Mouse (Mus musculus) small intestine, adult 2 months (tissue): ENCODE measurements at regions not wholly inside any gene's neighbourhood (a gene's known extent, or its start where the extent isn't known, plus 50 kb on each side); places are given as distances from the start of the nearest gene placed in this dataset.

ENCODE experiments used
- CTCF ChIP-seq: fragments of 200-500 bp; IDR thresholded peaks from 2 replicates; pipeline ENCODE4 v1.5.1; 2012; ENCODE audit warnings: low read depth, mild to moderate bottlenecking, control low read depth, inconsistent platforms, low read length, moderate library complexity, mixed read lengths; ENCODE audit not compliant: insufficient replicate concordance, insufficient read length; ENCODE audit errors: extremely low read depth
- POLR2A ChIP-seq: fragments of 200-500 bp; IDR thresholded peaks from 2 replicates; pipeline ENCODE4 v1.6.1; 2012; ENCODE audit warnings: low read depth, mild to moderate bottlenecking, control low read depth, inconsistent platforms, low read length, moderate library complexity

DNA sequence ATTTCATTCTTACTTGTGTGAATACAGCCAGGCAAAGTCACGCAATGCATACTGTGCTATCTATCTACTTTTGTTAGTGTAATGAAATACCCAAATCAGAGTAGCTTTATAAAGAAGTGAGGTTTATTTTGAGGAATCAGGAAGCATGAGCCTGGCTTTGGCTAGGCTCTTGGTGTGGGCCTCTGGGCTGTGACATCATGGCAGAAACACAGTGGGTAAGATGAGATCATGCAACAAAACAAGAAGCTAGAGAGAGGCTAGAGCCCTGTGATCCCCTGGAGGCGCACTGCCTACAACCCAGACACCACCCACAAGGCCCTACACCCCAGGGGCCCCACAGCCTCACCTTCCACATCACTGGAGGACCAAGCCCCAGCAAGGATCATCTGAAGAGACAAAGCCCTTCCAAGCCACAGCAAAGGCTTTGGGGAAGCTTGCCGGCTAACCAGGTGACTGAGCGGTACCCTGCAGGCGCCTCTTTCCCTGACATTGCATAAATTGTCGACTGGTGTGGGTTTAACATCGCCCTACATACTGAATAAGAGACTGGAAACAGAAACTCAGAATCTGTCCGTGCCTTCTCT lies 143.8 kb upstream of the Frmd6 start:
- TF ChIP-seq CTCF (no peak), POLR2A (no peak)
